In the genomic region with DNA sequence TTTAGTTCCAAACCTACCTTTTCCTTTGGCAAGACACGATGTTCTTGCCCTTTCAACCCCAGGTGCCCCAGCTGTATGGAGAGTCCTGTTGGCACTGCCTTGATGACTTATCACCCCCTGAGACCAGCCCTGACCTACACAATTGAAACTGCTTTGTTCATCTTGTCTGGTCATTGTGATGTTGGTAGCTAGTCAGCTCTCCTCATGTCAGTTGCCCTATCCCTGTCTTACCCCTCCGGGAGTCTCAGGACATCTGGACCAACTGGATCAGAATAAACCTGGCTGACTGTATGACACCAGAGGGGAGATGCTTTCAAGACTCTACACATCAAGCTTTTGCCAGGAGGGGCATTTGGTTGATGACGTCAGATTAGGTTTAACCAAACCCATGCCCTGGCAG, we compare ENCODE assay signal across 25 mouse cellular contexts. TPM values are rescaled to one million over a fixed set of nuclear protein-coding genes. Genes with fewer than 3 reads are reported as not detected.
"Had no signal": no experiment of that assay in that cellular context is flagged by ENCODE, and none has a peak within 500 bp of the region (broad histone marks: within the 10 kb centered on the region; RNA-seq: fewer than 3 reads in every experiment).

Tex37 (minus strand) TSS at position 101 of the 400 bp plus-strand sequence.

- H3K27me3 ChIP-seq: neural tube, embryonic 12.5 days; neural tube, embryonic 13.5 days; neural tube, embryonic 15.5 days; stomach, embryonic 15.5 days had no signal

- H3K4me1 ChIP-seq: stomach, embryonic 15.5 days had no signal

- H3K36me3 ChIP-seq: neural tube, embryonic 12.5 days; neural tube, embryonic 13.5 days; neural tube, embryonic 15.5 days; stomach, embryonic 15.5 days had no signal

- H3K4me3 ChIP-seq: neural tube, embryonic 12.5 days; neural tube, embryonic 13.5 days; neural tube, embryonic 15.5 days; stomach, embryonic 15.5 days had no signal

- DNase-seq: retina, postnatal 1 day; right cerebral cortex, adult 18-20 months; right cerebral cortex, postnatal 14 days; right cerebral cortex, postnatal 25 days; right cerebral cortex, postnatal 4 days; spleen, adult 18-20 months; thymus, adult 18-20 months; thymus, adult 2 months; thymus, postnatal 14 days; thymus, postnatal 25 days; thymus, postnatal 36 days; thymus, postnatal 4 days had no signal

- H3K27ac ChIP-seq: neural tube, embryonic 12.5 days; neural tube, embryonic 13.5 days; neural tube, embryonic 15.5 days; stomach, embryonic 15.5 days; stomach, postnatal 0 days had no signal

RNA-seq across cellular contexts. Expression of gene Tex37, which starts in this region (rescaled TPM):
- polyA plus RNA-seq: neural tube, embryonic 11.5 days; neural tube, embryonic 12.5 days; neural tube, embryonic 13.5 days; neural tube, embryonic 14.5 days; neural tube, embryonic 15.5 days; small intestine, adult 2 months; spleen, adult 2 months; stomach, embryonic 14.5 days; stomach, embryonic 15.5 days; stomach, embryonic 16.5 days; stomach, postnatal 0 days; thymus, postnatal 0 days; urinary bladder, adult 2 months had no signal
